In genomic region chr13:44279036-44279435, GRCm38 (mm10) we compare ENCODE assay signal across 27 mouse cellular contexts.
DNase-seq lines count a peak whose midpoint lies in the region; ATAC-seq and TF ChIP-seq lines count a peak whose summit lies in the region.
"Had no signal": no experiment of that assay in that cellular context is flagged by ENCODE, and none has a peak within 500 bp of the region (broad histone marks: within the 10 kb centered on the region; RNA-seq: fewer than 3 reads in every experiment).

No protein-coding gene starts in this region.

- no peak overlapping the region for H3K27ac ChIP-seq in heart, embryonic 13.5 days (replicated peaks)
- H3K27ac ChIP-seq in midbrain, embryonic 11.5 days (ENCODE audit: low read depth, low read length), result no peak overlapping the region
- no peak overlapping the region for H3K27ac ChIP-seq in midbrain, postnatal 0 days (ENCODE audit: low read depth, low read length)
- H3K27ac ChIP-seq: embryonic facial prominence, embryonic 12.5 days; gastrocnemius, adult 2 months; heart, embryonic 15.5 days; hindbrain, embryonic 12.5 days; limb, embryonic 13.5 days; liver, embryonic 14.5 days; stomach, embryonic 15.5 days had no signal

- peak; percentile 39 to 60 for DNase-seq in cerebellum, postnatal 10 days
- no peak for DNase-seq in cerebellum, postnatal 4 days (ENCODE audit: low spot score in 2 of 2)
- no peak for DNase-seq in heart, postnatal 4 days
- DNase-seq in midbrain, embryonic 11.5 days (ENCODE audit: low spot score, missing footprints), result peak; percentile 77
- no peak for DNase-seq in midbrain, postnatal 0 days (ENCODE audit: low spot score)
- DNase-seq in adipocyte (ENCODE audit: low spot score), result peak; percentile 10
- no peak for DNase-seq in gastrocnemius, adult 18-20 months (ENCODE audit: low spot score)
- DNase-seq: adrenal gland, postnatal 14 days; cerebellum, adult 18-20 months; cerebellum, postnatal 36 days; gastrocnemius, adult 2 months; kidney, adult 2 months; kidney, postnatal 14 days; lung, postnatal 10 days had no signal

- no peaks in the 10 kb centered on the region for H3K36me3 ChIP-seq in heart, embryonic 13.5 days
- no peaks in the 10 kb centered on the region for H3K36me3 ChIP-seq in midbrain, embryonic 11.5 days (ENCODE audit: control insufficient read depth, insufficient read depth, low read length)
- H3K36me3 ChIP-seq in midbrain, postnatal 0 days (ENCODE audit: insufficient read depth, low read length), result no peaks in the 10 kb centered on the region
- H3K36me3 ChIP-seq: embryonic facial prominence, embryonic 12.5 days; heart, embryonic 15.5 days; hindbrain, embryonic 12.5 days; limb, embryonic 13.5 days; stomach, embryonic 15.5 days had no signal

- TF ChIP-seq CTCF in midbrain, postnatal 0 days (IDR thresholded peaks at IDR 0.05), result no peak

- no peak overlapping the region for H3K4me2 ChIP-seq in heart, embryonic 13.5 days
- no peak overlapping the region for H3K4me2 ChIP-seq in midbrain, embryonic 11.5 days
- no peak overlapping the region for H3K4me2 ChIP-seq in midbrain, postnatal 0 days (ENCODE audit: low read depth, low read length, poor library complexity, severe bottlenecking)
- H3K4me2 ChIP-seq: embryonic facial prominence, embryonic 12.5 days; heart, embryonic 15.5 days; hindbrain, embryonic 12.5 days; limb, embryonic 13.5 days; stomach, embryonic 15.5 days had no signal

- H3K27me3 ChIP-seq in heart, embryonic 13.5 days (replicated peaks), result no peaks in the 10 kb centered on the region
- H3K27me3 ChIP-seq in midbrain, embryonic 11.5 days (ENCODE audit: control insufficient read depth, insufficient read depth, low read length), result no peaks in the 10 kb centered on the region
- H3K27me3 ChIP-seq in midbrain, postnatal 0 days (ENCODE audit: insufficient read depth, low read length), result no peaks in the 10 kb centered on the region
- H3K27me3 ChIP-seq: heart, embryonic 15.5 days; hindbrain, embryonic 12.5 days; limb, embryonic 13.5 days; megakaryocyte, embryonic 14.5 days; Patski; stomach, embryonic 15.5 days had no signal

- peaks cover 15% of the 10 kb centered on the region; the same call in 1 of the 2 replicates for H3K4me1 ChIP-seq in heart, embryonic 13.5 days
- no peaks in the 10 kb centered on the region for H3K4me1 ChIP-seq in midbrain, embryonic 11.5 days (ENCODE audit: control insufficient read depth, insufficient read depth, low read length)
- H3K4me1 ChIP-seq in midbrain, postnatal 0 days (ENCODE audit: insufficient read depth, low read length), result peaks cover 3% of the 10 kb centered on the region; the same call in 1 of the 2 replicates
- H3K4me1 ChIP-seq: stomach, embryonic 15.5 days had no signal

- H3K4me3 ChIP-seq in heart, embryonic 13.5 days, result no peak overlapping the region
- H3K4me3 ChIP-seq in midbrain, embryonic 11.5 days (ENCODE audit: low read depth, low read length), result no peak overlapping the region
- no peak overlapping the region for H3K4me3 ChIP-seq in midbrain, postnatal 0 days (ENCODE audit: low read depth, low read length)
- H3K4me3 ChIP-seq: embryonic facial prominence, embryonic 12.5 days; gastrocnemius, adult 2 months; heart, embryonic 15.5 days; hindbrain, embryonic 12.5 days; limb, embryonic 13.5 days; megakaryocyte, embryonic 14.5 days; stomach, embryonic 15.5 days had no signal

- H3K9ac ChIP-seq in heart, embryonic 13.5 days, result peak overlapping the region; percentile 29; the same call in 1 of the 2 replicates
- no peak overlapping the region for H3K9ac ChIP-seq in midbrain, embryonic 11.5 days (ENCODE audit: low read length)
- H3K9ac ChIP-seq in midbrain, postnatal 0 days (replicated peaks; ENCODE audit: low read length, poor library complexity, severe bottlenecking), result no peak overlapping the region
- H3K9ac ChIP-seq: embryonic facial prominence, embryonic 12.5 days; heart, embryonic 15.5 days; hindbrain, embryonic 12.5 days; limb, embryonic 13.5 days; liver, embryonic 14.5 days; stomach, embryonic 15.5 days had no signal

- WGBS in heart, embryonic 13.5 days, result 31% methylated on average over 4 of the region's 4 CpGs
- WGBS in midbrain, embryonic 11.5 days, result 70% methylated on average over 4 of the region's 4 CpGs
- WGBS in midbrain, postnatal 0 days, result 33% methylated on average over 4 of the region's 4 CpGs

- no peaks in the 10 kb centered on the region for H3K9me3 ChIP-seq in heart, embryonic 13.5 days
- H3K9me3 ChIP-seq in midbrain, embryonic 11.5 days (ENCODE audit: control insufficient read depth, low read length), result no peaks in the 10 kb centered on the region
- H3K9me3 ChIP-seq in midbrain, postnatal 0 days (ENCODE audit: low read length), result no peaks in the 10 kb centered on the region
- H3K9me3 ChIP-seq: embryonic facial prominence, embryonic 12.5 days; heart, embryonic 15.5 days; hindbrain, embryonic 12.5 days; limb, embryonic 13.5 days; megakaryocyte, embryonic 14.5 days; stomach, embryonic 15.5 days had no signal

- no peak for ATAC-seq in heart, embryonic 13.5 days (ENCODE audit: extremely low read depth, insufficient number of reproducible peaks, low FRiP score, low TSS enrichment)
- ATAC-seq in midbrain, embryonic 11.5 days (ENCODE audit: low FRiP score), result no peak
- ATAC-seq in midbrain, postnatal 0 days (ENCODE audit: low FRiP score), result no peak
- ATAC-seq: activated CD4-positive, CD25-positive, alpha-beta regulatory T cell, adult 4 months; CD4-positive, CD25-positive, alpha-beta regulatory T cell, adult 4 months; forebrain, embryonic 16.5 days; inflammation-experienced regulatory T-cells, adult 6 months; Patski had no signal

Comparison
In these comparisons a context has a peak if more than half of its experiments do, and no peak if none do; other contexts are left out.
1. DNase-seq: peak in cerebellum, postnatal 10 days (2 of 2), midbrain, embryonic 11.5 days (single experiment) and adipocyte (single experiment); none in cerebellum, postnatal 4 days (0 of 2), heart, postnatal 4 days (single experiment), midbrain, postnatal 0 days (single experiment) and gastrocnemius, adult 18-20 months (single experiment).